Mouse (Mus musculus): ENCODE results near the gene Carmil1.

Carmil1 gene

DNA sequence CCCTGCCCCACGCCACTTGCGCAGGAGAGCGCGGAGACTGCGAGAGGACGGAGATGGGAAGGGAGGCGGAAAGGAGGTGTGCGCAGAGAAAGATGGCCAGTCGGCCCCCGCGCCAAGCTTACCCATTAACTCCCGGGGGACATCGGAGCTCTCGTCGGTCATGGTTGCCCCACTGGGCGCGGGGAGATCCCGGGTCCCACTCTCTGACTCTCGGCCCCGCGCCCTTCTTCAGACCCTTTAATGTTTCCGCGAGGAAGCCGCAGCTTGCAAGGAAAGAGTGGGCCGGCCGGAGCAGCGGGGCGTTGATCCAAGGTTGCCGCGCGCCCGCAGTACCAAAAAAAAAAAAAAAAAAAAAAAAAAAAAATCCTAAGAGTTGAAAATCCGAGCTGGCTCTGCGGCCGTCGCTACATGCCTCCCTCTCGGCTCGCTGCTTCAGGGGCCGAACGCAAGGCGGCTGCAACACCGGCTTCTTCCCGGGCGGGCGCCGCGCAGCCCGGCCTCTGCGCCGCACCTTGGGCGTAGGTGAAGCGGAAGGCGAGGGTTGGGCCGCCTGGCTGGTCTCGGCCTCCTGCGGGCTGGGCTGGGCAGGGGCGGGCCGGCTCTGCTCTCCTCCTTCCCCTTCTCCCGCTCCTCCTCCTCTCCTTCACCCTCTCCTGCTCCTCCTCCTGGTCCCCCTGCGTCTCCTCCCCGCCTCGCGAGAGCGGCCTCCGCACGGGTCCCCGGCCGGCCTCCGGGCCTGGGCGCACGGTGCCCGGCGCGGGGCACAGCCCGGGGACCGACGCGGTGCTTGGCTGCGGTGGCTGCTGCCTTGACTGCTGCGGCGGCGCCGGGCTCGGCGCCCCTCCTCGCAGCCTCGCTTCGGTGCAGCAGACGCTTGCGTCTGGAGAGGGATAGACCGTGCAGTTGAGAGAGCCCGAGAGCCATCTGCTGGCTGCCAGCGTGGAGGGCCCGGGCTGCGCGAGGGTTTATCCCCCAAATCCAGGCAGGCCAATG is at the start of gene Carmil1:
Gene Carmil1, minus strand, starts transcription at position 357 of the 993 bp plus-strand sequence.
- in situ Hi-C loops (cut with MseI, MboI), result loop anchor here (10.0 to 25.0 kb wide), 2 partner anchors 166 to 493 kb away; no protein-coding TSS in a partner anchor

DNA sequence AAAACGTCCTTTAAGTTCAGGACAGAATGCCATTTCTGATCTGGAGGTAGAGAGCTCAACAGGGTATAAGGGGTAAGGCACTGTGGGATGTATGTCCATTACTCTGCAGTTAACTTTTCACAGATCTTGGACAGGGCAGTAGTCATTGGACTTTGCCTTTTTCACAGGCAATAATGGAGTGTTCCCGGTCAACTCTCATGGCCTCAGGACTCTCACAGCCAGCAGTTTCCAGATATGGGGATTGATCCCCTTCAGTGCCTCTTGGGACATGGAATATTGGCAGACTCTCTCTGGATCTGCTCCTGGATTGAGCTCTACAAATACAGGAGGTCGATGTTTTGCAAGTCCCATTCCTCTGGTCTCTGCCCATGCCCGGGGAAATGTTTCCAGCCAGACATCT is 49.5 kb upstream of the Carmil1 start:
- in situ Hi-C loops (cut with MseI, MboI), result no loop called here

DNA sequence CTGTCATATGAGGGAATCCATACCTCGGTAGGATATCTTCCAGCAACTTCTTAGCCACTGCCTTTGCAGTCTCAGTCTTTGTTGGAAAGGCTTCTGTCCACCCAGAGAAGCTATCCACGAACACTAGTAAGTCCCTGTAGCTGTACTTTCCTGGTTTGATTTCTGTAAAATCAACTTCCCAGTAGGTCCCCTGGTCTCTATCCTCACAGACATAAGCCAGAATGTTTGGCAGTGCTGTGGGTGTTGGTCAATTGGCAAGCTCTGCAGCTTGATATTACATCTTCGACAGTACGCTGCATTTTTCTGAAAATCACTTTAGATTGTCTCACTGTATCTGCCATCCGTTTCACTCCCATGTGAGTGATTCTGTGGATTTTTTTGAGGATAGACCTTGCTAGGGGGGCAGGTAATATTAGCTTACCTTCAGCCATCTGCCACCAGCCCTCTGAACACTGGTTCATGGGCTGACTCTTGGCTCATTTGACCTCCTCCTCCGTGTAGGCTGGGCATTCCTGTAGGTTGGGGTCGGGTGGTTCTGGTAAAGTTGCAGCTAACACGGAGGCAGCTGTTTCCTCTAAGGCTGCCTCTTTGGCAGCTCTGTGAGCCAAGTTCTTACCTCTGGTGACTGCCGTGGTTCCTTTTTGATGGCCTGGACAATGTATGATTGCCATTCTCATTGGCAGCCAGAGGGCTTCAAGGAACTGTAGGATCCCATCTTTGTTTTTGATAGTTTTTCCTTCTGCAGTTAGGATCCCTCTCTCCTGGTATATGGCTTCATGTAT is 47.6 kb upstream of the Carmil1 start:
- in situ Hi-C loops (cut with MseI, MboI), result no loop called here

DNA sequence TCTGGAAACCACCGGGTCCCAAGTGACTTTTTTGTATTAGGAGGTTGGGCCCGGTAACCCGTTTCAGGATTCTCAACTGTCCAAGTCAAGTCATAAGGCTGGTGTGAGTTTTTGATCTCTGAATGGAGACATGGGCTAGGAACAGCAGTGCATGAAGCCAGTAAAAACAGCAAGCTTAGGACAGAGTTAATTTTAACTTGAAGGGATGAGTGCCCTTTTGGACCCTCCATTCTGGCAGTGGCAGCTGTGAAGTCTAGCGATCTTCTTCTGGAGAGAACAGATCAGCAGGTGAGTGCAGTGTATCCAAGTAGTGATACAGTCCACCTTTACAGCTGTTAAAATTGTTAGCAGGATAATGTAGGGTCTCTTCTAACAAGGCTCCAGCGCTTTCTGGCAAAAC is 46.6 kb upstream of the Carmil1 start, which contains the start of gene Cmah:
Gene Cmah, plus strand, starts transcription at position 204 of the 400 bp plus-strand sequence.
- in situ Hi-C loops (cut with MseI, MboI), result no loop called here

DNA sequence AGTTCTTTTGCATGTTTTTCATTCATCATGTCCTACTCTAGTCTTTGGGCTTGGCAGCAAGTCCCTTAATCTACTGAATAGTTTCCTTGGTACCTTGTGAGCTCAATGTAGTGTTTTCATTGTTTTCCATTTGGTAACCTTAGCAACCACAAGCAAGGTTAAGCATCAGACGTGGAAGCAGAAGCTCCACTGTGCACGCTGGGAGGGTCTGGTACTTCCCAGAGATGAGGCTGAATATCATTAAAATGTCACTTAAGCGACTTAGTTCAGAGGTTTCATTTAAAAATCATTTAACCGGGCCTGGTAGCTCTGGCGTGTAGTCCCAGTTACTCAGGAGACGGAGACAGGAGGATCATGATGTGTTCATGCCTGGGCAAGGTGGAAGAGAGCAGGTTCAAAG is 40.7 kb upstream of the Carmil1 start:
- in situ Hi-C loops (cut with MseI, MboI), result no loop called here

DNA sequence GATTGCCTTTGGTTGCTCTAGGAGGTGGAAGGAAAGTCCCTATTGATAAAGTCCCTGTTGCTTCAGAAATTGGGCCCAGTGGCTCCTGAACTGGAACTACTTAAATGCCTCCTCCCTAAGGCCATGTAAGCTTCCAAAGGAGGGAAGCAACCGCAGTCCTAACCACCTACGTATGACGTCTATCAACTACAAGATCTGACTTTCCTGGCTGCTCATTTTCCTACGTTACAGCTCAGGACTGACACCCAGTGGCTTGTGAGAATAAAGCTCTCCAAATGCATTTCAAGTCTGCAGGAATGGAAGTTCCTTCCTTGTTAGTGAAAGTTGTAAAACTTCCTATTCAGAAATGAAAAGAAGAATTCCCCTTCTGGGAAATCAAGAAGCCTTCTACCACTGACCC is 38.0 kb upstream of the Carmil1 start:
- in situ Hi-C loops (cut with MseI, MboI), result no loop called here

DNA sequence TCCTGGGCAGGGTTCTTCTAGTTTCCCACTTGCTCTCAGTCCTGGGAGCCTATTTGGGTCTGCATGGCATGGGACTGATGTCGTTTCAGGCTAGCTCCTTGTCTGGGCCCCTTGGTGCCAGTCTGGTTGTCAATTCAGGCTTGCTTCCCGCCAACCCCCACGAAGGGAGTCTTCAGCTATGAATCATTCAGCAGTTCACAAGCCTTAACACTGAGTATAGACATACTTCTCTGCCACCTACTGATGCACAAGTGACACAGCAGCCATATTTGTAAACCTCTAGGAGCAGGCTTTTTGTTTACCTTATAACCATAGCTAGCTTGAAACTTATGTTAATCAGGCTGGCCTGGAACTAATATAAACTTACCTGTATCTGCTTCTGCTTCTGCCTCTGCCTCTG is 36.0 kb upstream of the Carmil1 start:
- in situ Hi-C loops (cut with MseI, MboI), result no loop called here

DNA sequence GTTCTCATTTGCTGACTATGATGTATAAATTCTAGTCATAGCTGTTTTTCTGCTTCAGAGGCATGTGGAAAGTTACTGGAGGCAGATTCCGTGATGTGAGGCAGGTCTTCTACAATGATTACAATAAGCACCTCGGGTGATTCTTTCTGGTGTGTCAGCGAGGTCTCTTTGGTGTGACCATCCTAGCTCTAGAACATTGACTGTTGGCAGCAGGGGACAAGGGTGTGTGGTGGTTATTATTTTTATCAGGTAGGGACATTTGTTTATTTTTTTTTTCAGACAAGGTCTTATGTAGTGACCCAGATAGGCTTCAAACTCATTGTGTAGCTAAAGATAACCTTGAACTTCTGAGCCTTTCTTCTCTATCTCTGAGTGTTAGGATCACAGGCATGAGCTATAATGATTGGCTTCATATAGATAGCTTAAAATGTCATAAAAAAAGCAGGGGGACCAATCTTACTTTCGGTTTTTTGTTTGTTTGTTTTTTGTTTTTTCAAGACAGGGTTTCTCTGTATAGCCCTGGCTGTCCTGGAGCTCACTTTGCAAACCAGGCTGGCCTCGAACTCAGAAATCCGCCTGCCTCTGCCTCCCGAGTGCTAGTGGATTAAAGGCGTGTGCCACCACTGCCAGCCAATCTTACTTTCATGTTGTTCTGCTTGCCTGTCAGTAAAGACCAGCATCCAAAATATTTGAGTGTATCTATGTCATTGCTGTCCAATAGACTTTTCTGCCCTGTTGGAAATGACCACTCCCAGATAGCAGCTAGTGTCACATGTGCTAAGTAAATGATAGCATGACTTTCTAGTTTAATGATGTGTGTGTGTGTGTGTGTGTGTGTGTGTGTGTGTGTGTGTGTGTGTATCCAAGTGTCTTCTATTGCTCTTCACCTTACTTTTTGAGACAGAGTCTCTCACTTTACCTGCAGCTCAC is 30.7 kb upstream of the Carmil1 start:
- in situ Hi-C loops (cut with MseI, MboI), result no loop called here

DNA sequence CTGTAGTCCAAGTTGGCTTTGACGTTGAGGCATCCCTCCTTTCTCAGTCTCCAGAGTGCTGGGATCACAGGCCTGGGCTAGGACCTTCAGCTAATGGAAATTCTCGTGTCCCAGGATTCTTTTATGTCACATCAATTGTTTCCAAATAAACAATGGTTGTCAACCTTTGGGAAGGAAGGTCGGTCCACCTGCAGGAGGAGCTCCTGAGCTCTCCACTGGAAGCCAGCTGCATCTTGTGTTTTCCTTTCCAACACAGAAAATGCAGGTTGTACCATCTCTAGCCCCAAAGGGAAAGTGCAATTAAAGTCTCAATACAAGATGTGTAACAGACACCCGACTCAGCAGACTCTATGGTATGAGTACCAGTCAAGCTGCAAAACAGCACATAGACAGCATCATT is 25.7 kb upstream of the Carmil1 start:
- in situ Hi-C loops (cut with MseI, MboI), result no loop called here

DNA sequence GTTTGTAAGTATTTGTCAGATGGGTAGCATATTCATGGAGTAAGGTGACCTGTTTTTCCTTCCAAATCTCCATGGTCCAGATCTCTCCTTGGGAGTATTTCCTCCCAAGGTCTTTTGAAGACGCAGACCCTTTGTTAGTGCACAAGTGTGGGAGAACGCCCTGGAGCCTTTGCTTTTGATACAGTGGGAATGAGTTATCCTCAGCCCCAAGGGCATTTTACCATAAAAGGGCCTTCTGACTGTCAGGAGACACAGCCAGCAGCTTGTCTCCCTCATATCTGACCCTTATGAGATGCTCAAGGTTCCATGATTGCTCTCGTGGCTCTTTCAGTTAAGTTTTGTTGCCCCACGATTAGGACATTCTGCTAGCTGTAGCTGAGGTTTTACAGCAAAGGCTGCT is 24.9 kb upstream of the Carmil1 start:
- in situ Hi-C loops (cut with MseI, MboI), result no loop called here

DNA sequence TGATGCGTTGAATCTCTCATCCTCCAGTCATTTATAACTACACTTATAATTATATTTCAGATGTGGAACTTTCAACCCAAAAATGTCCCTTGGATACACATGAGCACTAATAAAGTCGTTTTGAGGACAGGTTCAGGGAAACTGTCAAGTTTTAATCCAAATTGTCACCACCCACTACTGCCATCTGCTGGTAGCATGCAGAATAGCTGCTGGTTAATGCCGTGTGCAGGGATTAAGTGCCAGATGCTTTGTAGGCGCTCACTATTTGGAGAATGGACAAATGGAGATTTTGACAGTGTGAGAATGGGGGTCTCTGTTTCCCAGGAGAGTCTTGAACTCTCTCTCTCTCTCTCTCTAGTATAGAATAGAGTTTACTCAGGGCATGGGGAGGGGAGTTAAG is 16.7 kb upstream of the Carmil1 start:
- in situ Hi-C loops (cut with MseI, MboI), result loop anchor here in 1 of 2 experiments (25.0 kb wide), 1 partner anchor 510 kb away; no protein-coding TSS in a partner anchor

DNA sequence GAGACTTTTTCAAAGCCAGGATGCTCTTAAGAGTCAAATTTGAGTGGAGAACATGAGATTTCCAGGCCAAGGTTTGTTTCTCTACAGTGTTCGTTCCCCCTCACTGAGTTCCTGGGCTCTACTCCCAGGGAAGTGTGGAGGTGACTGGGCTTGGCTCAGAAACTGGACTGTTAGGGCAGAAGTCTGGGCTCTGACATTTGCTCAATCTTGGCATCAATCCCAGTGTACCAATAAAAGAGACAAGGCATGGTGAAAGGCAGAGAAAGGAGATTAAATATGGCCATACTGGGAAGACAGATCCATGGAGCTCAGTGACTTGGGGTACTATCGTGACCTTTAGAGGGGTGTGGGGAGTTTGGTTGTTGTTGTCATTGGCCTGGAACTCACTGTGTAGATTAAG is 6.8 kb upstream of the Carmil1 start:
- in situ Hi-C loops (cut with MseI, MboI), result loop anchor here (10.0 to 25.0 kb wide), 2 partner anchors 173 to 500 kb away; no protein-coding TSS in a partner anchor

DNA sequence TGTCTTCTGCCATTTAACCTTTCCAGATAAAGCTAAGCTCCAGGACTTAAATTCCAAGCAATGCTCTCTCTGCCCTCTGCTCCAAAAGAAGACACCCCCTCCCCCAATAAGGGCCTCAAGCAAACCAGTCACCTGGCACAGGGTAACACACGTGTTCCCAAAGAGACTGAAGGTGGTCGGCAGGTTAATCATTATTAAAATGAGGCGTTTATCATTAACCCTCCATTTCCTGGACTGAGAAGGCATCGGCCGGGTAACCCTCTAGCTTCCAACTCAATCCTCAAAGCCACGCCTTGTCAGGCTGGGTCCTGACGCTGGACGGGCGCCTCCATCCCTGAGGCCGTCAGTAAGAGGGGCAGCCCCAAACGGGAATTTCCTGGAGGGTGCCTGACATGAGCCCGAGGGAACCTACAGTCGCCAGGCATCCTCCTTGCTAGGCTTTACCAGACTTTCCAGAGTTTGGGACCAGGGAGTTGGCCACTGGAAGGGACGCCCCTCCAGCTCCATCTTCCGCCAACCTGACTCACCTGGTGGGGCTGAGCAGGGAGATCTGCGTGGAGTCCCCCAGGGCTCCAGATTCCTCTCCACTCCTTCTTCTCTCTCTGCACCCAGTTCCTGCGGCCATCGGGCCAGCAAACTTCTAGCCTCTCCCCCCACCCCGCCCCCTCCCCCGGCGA is 695 bp downstream of the Carmil1 start:
- in situ Hi-C loops (cut with MseI, MboI), result loop anchor here (10.0 to 25.0 kb wide), 2 partner anchors 165 to 493 kb away; no protein-coding TSS in a partner anchor

DNA sequence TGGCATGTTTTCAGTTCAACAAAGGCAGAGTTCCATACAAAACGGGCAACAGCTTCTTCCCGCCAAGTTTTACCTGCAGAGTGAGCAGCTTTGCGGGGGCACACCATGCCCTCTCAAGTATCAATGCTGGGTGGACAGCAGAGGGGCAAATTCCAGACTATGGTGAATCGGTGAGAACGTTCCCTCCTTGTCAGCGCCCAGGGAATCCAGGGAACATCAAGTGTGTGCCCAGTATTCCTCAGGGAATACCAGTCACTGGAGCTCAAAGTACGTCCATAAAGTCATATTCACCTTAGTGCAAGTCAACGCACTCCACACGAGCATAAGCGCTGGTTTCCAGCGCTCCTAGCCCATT is 1.2 kb downstream of the Carmil1 start:
- in situ Hi-C loops (cut with MseI, MboI), result loop anchor here in 1 of 2 experiments (25.0 kb wide), 1 partner anchor 492 kb away; no protein-coding TSS in a partner anchor

DNA sequence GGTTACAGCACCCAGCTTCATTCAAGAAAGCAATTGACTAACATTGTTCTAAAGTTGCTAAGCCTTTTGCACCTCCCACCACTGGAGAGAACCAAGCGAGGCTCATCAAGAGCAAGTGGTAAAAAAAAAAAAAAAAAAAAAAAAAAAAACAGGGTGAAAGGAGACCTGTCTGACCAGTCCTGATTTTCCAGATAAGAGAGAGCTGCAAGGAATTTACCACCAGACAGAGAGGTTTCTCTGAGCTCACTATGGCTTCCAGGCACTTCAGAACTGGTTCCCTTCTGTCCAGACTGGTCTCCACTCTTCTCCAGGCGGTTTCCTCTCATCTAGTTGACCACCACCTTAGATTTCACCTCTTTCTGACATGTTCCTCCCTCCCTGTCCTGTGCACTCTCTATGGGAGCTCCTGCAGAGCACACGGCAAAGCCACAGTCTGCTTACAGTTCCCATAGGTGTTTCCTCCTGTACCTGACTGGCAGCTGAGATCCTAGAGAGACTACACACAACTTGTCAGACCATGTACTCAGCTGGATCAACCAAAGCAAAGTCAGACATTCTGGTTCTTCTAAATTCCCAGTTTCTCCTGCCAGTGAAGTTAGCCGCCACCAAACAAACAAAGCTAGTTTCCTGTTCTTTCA is 7.7 kb downstream of the Carmil1 start:
- in situ Hi-C loops (cut with MseI, MboI), result no loop called here

DNA sequence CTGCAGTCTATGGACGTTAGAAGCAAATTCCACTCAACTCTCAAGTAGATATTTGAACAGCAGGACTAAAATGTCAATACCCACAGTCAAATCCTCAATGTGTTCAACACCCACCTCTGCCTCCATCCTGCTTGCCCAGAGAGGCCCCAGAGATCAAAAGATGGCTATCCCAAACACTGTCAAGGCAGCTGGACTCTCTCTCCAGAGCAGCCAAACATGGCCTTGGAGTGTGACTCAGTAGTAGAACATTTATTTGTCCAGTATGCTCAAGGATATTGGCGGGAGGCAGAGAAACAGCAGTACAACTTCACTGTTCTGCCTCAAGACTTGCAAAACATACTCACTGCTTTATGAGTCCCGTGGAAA is 11.5 kb downstream of the Carmil1 start:
- in situ Hi-C loops (cut with MseI, MboI), result no loop called here

DNA sequence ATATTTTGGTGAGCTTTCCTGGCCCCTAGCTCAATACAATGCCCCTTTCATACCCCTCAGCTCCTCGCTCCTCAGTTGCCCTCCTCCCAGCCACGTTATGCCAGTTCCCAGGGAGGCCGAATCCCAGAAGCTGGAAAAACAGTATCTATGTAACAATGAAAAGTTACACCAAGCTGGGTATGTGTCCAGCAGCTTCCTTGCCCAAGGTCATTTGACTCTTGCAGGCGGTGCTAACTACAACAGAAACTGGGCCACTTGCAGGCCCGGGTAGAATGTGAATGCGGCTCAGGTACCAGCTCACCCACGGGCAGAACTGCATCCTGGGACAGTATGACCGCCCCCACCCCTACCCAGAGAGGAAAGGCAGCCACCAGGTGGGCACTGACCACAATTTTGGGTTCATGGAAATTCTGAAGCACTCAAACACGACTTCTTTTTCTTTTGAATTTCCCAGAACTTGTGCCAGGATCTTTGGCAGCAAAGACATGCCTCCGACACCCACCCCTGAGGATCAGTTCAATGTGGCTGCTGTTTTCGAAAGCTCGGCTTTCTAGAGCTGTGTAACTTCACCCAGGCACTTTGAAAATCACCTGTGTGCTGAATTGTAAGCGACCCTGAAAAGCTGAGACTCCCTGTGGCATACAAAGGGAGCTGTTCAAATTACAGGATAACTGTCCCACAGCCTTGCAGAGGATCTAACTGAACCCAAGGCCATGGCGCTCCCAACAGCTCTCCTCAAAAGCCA is 12.1 kb downstream of the Carmil1 start:
- in situ Hi-C loops (cut with MseI, MboI), result no loop called here

DNA sequence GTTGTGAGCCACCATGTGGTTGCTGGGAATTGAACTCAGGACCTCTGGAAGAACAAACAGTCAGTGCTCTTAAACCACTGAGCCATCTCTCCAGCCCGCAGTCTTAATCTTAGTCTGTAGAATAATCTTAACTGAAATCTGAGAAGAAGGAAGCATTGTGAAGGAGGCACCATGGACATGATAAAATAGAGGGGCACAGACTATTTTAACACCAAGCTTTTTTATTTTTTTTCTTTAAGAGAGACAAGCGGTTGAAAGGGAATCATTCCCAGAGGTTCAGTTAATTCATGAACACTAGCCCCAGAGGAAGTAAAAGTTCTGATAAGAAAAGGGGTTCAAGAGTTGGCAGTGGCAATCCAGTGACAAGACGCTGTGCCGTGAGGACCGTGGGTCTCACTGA is 15.8 kb downstream of the Carmil1 start:
- in situ Hi-C loops (cut with MseI, MboI), result no loop called here

DNA sequence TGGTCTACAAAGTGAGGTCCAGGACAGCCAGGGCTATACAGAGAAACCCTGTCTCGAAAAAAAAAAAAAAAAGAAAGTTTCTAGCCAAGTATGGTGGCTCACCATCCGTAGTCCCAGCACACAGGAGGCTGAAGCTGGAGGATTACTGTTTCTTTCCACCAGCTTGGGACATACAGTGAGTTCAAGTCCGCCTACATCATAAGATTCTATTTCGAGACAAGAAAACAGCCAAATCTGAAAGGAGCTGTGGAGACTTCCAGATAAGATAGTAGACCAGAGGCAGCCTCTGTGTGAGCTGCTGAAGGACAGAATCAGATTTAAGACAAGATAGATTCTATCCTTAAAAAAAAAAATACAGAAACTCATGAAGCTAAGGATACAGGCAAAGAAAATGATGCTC is 17.0 kb downstream of the Carmil1 start:
- in situ Hi-C loops (cut with MseI, MboI), result no loop called here
